Mouse (Mus musculus): ENCODE data around the gene Rasal2.

GRCm38 (mm10) chr1:157092622-157093021 lies 319.8 kb downstream of the Rasal2 start:
- TF ChIP-seq CTCF (IDR thresholded peaks at IDR 0.05; ENCODE audit: borderline replicate concordance, extremely low read depth, insufficient read depth, insufficient read length) (no peak), POLR2A (IDR thresholded peaks at IDR 0.05; ENCODE audit: borderline replicate concordance, extremely low read depth, insufficient read depth, insufficient read length, poor library complexity, severe bottlenecking) (no peak)
